ENCODE assay signal across 9 mouse cellular contexts in genomic region chr3:104791017-104791416, GRCm38 (mm10). TPM values are rescaled to one million over a fixed set of nuclear protein-coding genes. Genes with fewer than 3 reads are reported as not detected.
DNase-seq lines count a peak whose midpoint lies in the region; ATAC-seq lines count a peak whose summit lies in the region.
"Had no signal": no experiment of that assay in that cellular context is flagged by ENCODE, and none has a peak within 500 bp of the region (broad histone marks: within the 10 kb centered on the region; RNA-seq: fewer than 3 reads in every experiment).

No protein-coding gene starts in this region.

- peaks cover 47% of the 10 kb centered on the region for H3K36me3 ChIP-seq in heart, embryonic 13.5 days
- peaks cover 48% of the 10 kb centered on the region for H3K36me3 ChIP-seq in embryonic facial prominence, embryonic 10.5 days (replicated peaks)
- H3K36me3 ChIP-seq in hindbrain, embryonic 12.5 days = peaks cover 9% of the 10 kb centered on the region; the same call in 1 of the 2 replicates
- no peaks in the 10 kb centered on the region for H3K36me3 ChIP-seq in midbrain, embryonic 12.5 days

- no peaks in the 10 kb centered on the region for H3K9me3 ChIP-seq in heart, embryonic 13.5 days
- no peaks in the 10 kb centered on the region for H3K9me3 ChIP-seq in embryonic facial prominence, embryonic 10.5 days
- no peaks in the 10 kb centered on the region for H3K9me3 ChIP-seq in hindbrain, embryonic 12.5 days (replicated peaks)
- no peaks in the 10 kb centered on the region for H3K9me3 ChIP-seq in midbrain, embryonic 12.5 days

- no peak for ATAC-seq in heart, embryonic 13.5 days (ENCODE audit: extremely low read depth, insufficient number of reproducible peaks, low FRiP score, low TSS enrichment)
- ATAC-seq in hindbrain, embryonic 12.5 days (ENCODE audit: low FRiP score) = no peak
- ATAC-seq in midbrain, embryonic 12.5 days (ENCODE audit: low FRiP score, low read depth) = no peak

- H3K27me3 ChIP-seq in heart, embryonic 13.5 days (replicated peaks) = no peaks in the 10 kb centered on the region
- H3K27me3 ChIP-seq in embryonic facial prominence, embryonic 10.5 days (replicated peaks; ENCODE audit: low read depth, poor library complexity, severe bottlenecking) = peaks cover 15% of the 10 kb centered on the region
- H3K27me3 ChIP-seq in hindbrain, embryonic 12.5 days = peaks cover 21% of the 10 kb centered on the region
- H3K27me3 ChIP-seq in midbrain, embryonic 12.5 days = peaks cover 37% of the 10 kb centered on the region

- H3K4me2 ChIP-seq in heart, embryonic 13.5 days = peak overlapping the region; percentile 96
- peak overlapping the region; percentile 88 for H3K4me2 ChIP-seq in hindbrain, embryonic 12.5 days (replicated peaks)
- peak overlapping the region; percentile 88 for H3K4me2 ChIP-seq in midbrain, embryonic 12.5 days (replicated peaks)

- peak overlapping the region; percentile 96 for H3K9ac ChIP-seq in heart, embryonic 13.5 days
- H3K9ac ChIP-seq in hindbrain, embryonic 12.5 days = peak overlapping the region; percentile 68; the same call in 1 of the 2 replicates
- no peak overlapping the region for H3K9ac ChIP-seq in midbrain, embryonic 12.5 days (replicated peaks)

- peaks cover 76% of the 10 kb centered on the region for H3K4me1 ChIP-seq in heart, embryonic 13.5 days
- H3K4me1 ChIP-seq in embryonic facial prominence, embryonic 10.5 days = peaks cover 78% of the 10 kb centered on the region
- peaks cover 45% of the 10 kb centered on the region for H3K4me1 ChIP-seq in hindbrain, embryonic 12.5 days
- peaks cover 46% of the 10 kb centered on the region for H3K4me1 ChIP-seq in midbrain, embryonic 12.5 days

- intact Hi-C loops in heart, postnatal 10 days (cut with DNase I) = no loop called here

- DNase-seq in heart, postnatal 10 days = no peak
- no peak for DNase-seq in embryonic facial prominence, embryonic 10.5 days (ENCODE audit: low spot score)
- DNase-seq in urinary bladder, postnatal 25 days (ENCODE audit: low spot score) = no peak
- DNase-seq in cerebellum, postnatal 25 days = no peak
- no peak for DNase-seq in yolk sac, embryonic 10.5 days (ENCODE audit: low spot score)
- DNase-seq: thymus, adult 18-20 months had no signal

- peak overlapping the region; percentile 87 for H3K4me3 ChIP-seq in heart, embryonic 13.5 days
- peak overlapping the region; percentile 71 for H3K4me3 ChIP-seq in embryonic facial prominence, embryonic 10.5 days
- H3K4me3 ChIP-seq in hindbrain, embryonic 12.5 days = peak overlapping the region; percentile 58; the same call in 1 of the 2 replicates
- peak overlapping the region; percentile 59; the same call in 1 of the 2 replicates for H3K4me3 ChIP-seq in midbrain, embryonic 12.5 days

- H3K27ac ChIP-seq in heart, embryonic 13.5 days (replicated peaks) = peak overlapping the region; percentile 95
- H3K27ac ChIP-seq in embryonic facial prominence, embryonic 10.5 days (replicated peaks) = peak overlapping the region; percentile 90
- H3K27ac ChIP-seq in hindbrain, embryonic 12.5 days = peak overlapping the region; percentile 53
- no peak overlapping the region for H3K27ac ChIP-seq in midbrain, embryonic 12.5 days (replicated peaks)

- WGBS in heart, embryonic 13.5 days = 21% methylated on average over 4 of the region's 4 CpGs
- 14% methylated on average over 4 of the region's 4 CpGs for WGBS in embryonic facial prominence, embryonic 10.5 days
- WGBS in hindbrain, embryonic 12.5 days = 17% methylated on average over 4 of the region's 4 CpGs
- 22% methylated on average over 4 of the region's 4 CpGs for WGBS in midbrain, embryonic 12.5 days

RNA-seq across cellular contexts. Expression of gene Rhoc, which starts 2.8 kb away (rescaled TPM):
- polyA plus RNA-seq in heart, embryonic 13.5 days (2015; fragmentation: Nextera tagmentation; extraction: Ambion mirVana) = 192 and 225 TPM in 2 replicates
- 100 to 1,000 TPM; 243 to 255 TPM for total RNA-seq in heart, postnatal 10 days (2021)
- polyA plus RNA-seq in embryonic facial prominence, embryonic 10.5 days (2016; fragmentation: Nextera tagmentation; extraction: Ambion mirVana) = 120 and 121 TPM in 2 replicates
- 112 and 121 TPM in 2 replicates for polyA plus RNA-seq in hindbrain, embryonic 12.5 days (2016; fragmentation: Nextera tagmentation; extraction: Ambion mirVana)
- 69.3 and 78.9 TPM in 2 replicates for polyA plus RNA-seq in midbrain, embryonic 12.5 days (2016; fragmentation: Nextera tagmentation; extraction: Ambion mirVana)

RNA-seq across cellular contexts. Expression of gene Fam19a3, which starts 9.4 kb away (rescaled TPM):
- 0.96 and 1.0 TPM in 2 replicates for polyA plus RNA-seq in heart, embryonic 13.5 days (2015; fragmentation: Nextera tagmentation; extraction: Ambion mirVana)
- 1 to 10 TPM; 2.2 to 2.6 TPM for total RNA-seq in heart, postnatal 10 days (2021)
- polyA plus RNA-seq in embryonic facial prominence, embryonic 10.5 days (2016; fragmentation: Nextera tagmentation; extraction: Ambion mirVana) = 0.04 and 0.10 TPM in 2 replicates
- 0.06 TPM in 1 of 2 replicates, not detected in the other for polyA plus RNA-seq in hindbrain, embryonic 12.5 days (2016; fragmentation: Nextera tagmentation; extraction: Ambion mirVana)
- polyA plus RNA-seq in midbrain, embryonic 12.5 days (2016; fragmentation: Nextera tagmentation; extraction: Ambion mirVana) = not detected in 2 replicates

RNA-seq across cellular contexts. Expression of gene Ppm1j, which starts 10.2 kb away (rescaled TPM):
- polyA plus RNA-seq in heart, embryonic 13.5 days (2015; fragmentation: Nextera tagmentation; extraction: Ambion mirVana) = 36.6 and 38.7 TPM in 2 replicates
- total RNA-seq in heart, postnatal 10 days (2021) = 10 to 100 TPM; 51.9 to 57.2 TPM
- 1.3 and 2.3 TPM in 2 replicates for polyA plus RNA-seq in embryonic facial prominence, embryonic 10.5 days (2016; fragmentation: Nextera tagmentation; extraction: Ambion mirVana)
- polyA plus RNA-seq in hindbrain, embryonic 12.5 days (2016; fragmentation: Nextera tagmentation; extraction: Ambion mirVana) = 1.4 and 2.0 TPM in 2 replicates
- polyA plus RNA-seq in midbrain, embryonic 12.5 days (2016; fragmentation: Nextera tagmentation; extraction: Ambion mirVana) = 0.66 and 0.86 TPM in 2 replicates

RNA-seq across cellular contexts. Expression of gene Mov10, which starts 27.3 kb away (rescaled TPM):
- polyA plus RNA-seq in heart, embryonic 13.5 days (2015; fragmentation: Nextera tagmentation; extraction: Ambion mirVana) = 37.1 and 47.6 TPM in 2 replicates
- total RNA-seq in heart, postnatal 10 days (2021) = 10 to 100 TPM; 10.3 to 14.6 TPM
- polyA plus RNA-seq in embryonic facial prominence, embryonic 10.5 days (2016; fragmentation: Nextera tagmentation; extraction: Ambion mirVana) = 38.0 and 46.4 TPM in 2 replicates
- 27.1 and 38.0 TPM in 2 replicates for polyA plus RNA-seq in hindbrain, embryonic 12.5 days (2016; fragmentation: Nextera tagmentation; extraction: Ambion mirVana)
- 14.6 and 15.2 TPM in 2 replicates for polyA plus RNA-seq in midbrain, embryonic 12.5 days (2016; fragmentation: Nextera tagmentation; extraction: Ambion mirVana)

Comparison
In these comparisons a context has a peak if more than half of its experiments do, and no peak if none do; other contexts are left out.
1. RNA of gene Ppm1j, which starts 10.2 kb away (polyA plus RNA-seq): 36.6 to 38.7 TPM in heart, embryonic 13.5 days; 1.3 to 2.3 TPM in embryonic facial prominence, embryonic 10.5 days, 1.4 to 2.0 TPM in hindbrain, embryonic 12.5 days and 0.66 to 0.86 TPM in midbrain, embryonic 12.5 days; every median in the first group is over 10 times any median in the second.
2. Peak in every context shown above with its lines, with median percentiles within 50 percentile points of each other: H3K4me2 ChIP-seq and H3K4me3 ChIP-seq.